10 mouse cellular contexts compared by ENCODE assay signal in the genomic region with DNA sequence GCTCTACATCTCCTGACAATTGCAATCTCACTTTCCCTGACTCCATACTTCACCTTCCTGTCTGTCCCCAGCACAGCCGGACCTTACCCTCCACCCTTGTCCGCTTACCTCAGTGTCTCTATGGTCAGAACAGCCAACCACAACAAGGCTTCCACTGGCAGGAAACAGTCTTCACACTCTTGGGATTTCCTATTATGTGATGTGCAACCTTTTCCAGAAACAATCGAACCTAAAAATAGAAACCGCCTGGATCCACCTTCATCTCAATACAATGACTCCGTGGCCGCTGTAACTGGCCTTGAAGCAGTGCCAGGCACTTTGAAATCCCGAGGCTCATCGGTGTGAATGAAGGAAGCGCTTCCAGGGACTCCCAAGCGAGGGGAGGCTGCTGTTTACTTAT.
DNase-seq lines count a peak whose midpoint lies in the region; ATAC-seq lines count a peak whose summit lies in the region.
"Had no signal": no experiment of that assay in that cellular context is flagged by ENCODE, and none has a peak within 500 bp of the region (broad histone marks: within the 10 kb centered on the region; RNA-seq: fewer than 3 reads in every experiment).

No protein-coding gene starts in this region.

- H3K4me1 ChIP-seq in embryonic facial prominence, embryonic 14.5 days (ENCODE audit: control insufficient read depth, insufficient read depth, low read length): no peaks in the 10 kb centered on the region
- peaks cover 5% of the 10 kb centered on the region for H3K4me1 ChIP-seq in embryonic facial prominence, embryonic 10.5 days
- peaks cover 56% of the 10 kb centered on the region for H3K4me1 ChIP-seq in heart, embryonic 13.5 days
- peaks cover 5% of the 10 kb centered on the region; the same call in 1 of the 2 replicates for H3K4me1 ChIP-seq in forebrain, embryonic 13.5 days

- no peaks in the 10 kb centered on the region for H3K27me3 ChIP-seq in embryonic facial prominence, embryonic 14.5 days (replicated peaks; ENCODE audit: control insufficient read depth, insufficient read depth, low read length)
- H3K27me3 ChIP-seq in embryonic facial prominence, embryonic 10.5 days (replicated peaks; ENCODE audit: low read depth, poor library complexity, severe bottlenecking): peaks cover 15% of the 10 kb centered on the region
- no peaks in the 10 kb centered on the region for H3K27me3 ChIP-seq in heart, embryonic 13.5 days (replicated peaks)
- H3K27me3 ChIP-seq in forebrain, embryonic 13.5 days: no peaks in the 10 kb centered on the region

- no peak overlapping the region for H3K4me3 ChIP-seq in embryonic facial prominence, embryonic 14.5 days (ENCODE audit: low read depth, low read length)
- H3K4me3 ChIP-seq in embryonic facial prominence, embryonic 10.5 days: no peak overlapping the region
- H3K4me3 ChIP-seq in heart, embryonic 13.5 days: no peak overlapping the region; the same call in 1 of the 2 replicates
- H3K4me3 ChIP-seq in forebrain, embryonic 13.5 days: no peak overlapping the region

- no peak overlapping the region for H3K27ac ChIP-seq in embryonic facial prominence, embryonic 14.5 days (replicated peaks; ENCODE audit: low read depth, low read length)
- H3K27ac ChIP-seq in embryonic facial prominence, embryonic 10.5 days (replicated peaks): no peak overlapping the region
- H3K27ac ChIP-seq in heart, embryonic 13.5 days (replicated peaks): peak overlapping the region; percentile 65
- no peak overlapping the region for H3K27ac ChIP-seq in forebrain, embryonic 13.5 days

- H3K9ac ChIP-seq in embryonic facial prominence, embryonic 14.5 days (ENCODE audit: low read depth, low read length): no peak overlapping the region
- peak overlapping the region; percentile 40; the same call in 1 of the 2 replicates for H3K9ac ChIP-seq in heart, embryonic 13.5 days
- H3K9ac ChIP-seq in forebrain, embryonic 13.5 days: no peak overlapping the region

- H3K9me3 ChIP-seq in embryonic facial prominence, embryonic 14.5 days (ENCODE audit: control insufficient read depth, low read length): no peaks in the 10 kb centered on the region
- no peaks in the 10 kb centered on the region for H3K9me3 ChIP-seq in embryonic facial prominence, embryonic 10.5 days
- H3K9me3 ChIP-seq in heart, embryonic 13.5 days: no peaks in the 10 kb centered on the region
- no peaks in the 10 kb centered on the region for H3K9me3 ChIP-seq in forebrain, embryonic 13.5 days (replicated peaks)

- peak; percentile 52 for DNase-seq in embryonic facial prominence, embryonic 14.5 days (ENCODE audit: low spot score)
- no peak for DNase-seq in embryonic facial prominence, embryonic 10.5 days (ENCODE audit: low spot score)
- peak; percentile 37 to 38 for DNase-seq in adrenal gland, adult 18-20 months (ENCODE audit: low spot score in 2 of 2)
- DNase-seq in kidney, postnatal 36 days: peak; percentile 61 to 62
- no peak for DNase-seq in thymus, postnatal 36 days
- DNase-seq in urinary bladder, adult 2 months (ENCODE audit: low spot score): no peak
- DNase-seq: cerebellum, adult 9-11 months; right cerebral cortex, postnatal 4 days had no signal

- H3K36me3 ChIP-seq in embryonic facial prominence, embryonic 14.5 days (ENCODE audit: control insufficient read depth, insufficient read depth, low read length): no peaks in the 10 kb centered on the region
- H3K36me3 ChIP-seq in embryonic facial prominence, embryonic 10.5 days (replicated peaks): no peaks in the 10 kb centered on the region
- no peaks in the 10 kb centered on the region for H3K36me3 ChIP-seq in heart, embryonic 13.5 days
- no peaks in the 10 kb centered on the region for H3K36me3 ChIP-seq in forebrain, embryonic 13.5 days (ENCODE audit: poor library complexity, severe bottlenecking)

- no peak overlapping the region for H3K4me2 ChIP-seq in embryonic facial prominence, embryonic 14.5 days (ENCODE audit: low read depth, low read length)
- H3K4me2 ChIP-seq in heart, embryonic 13.5 days: peak overlapping the region; percentile 48
- H3K4me2 ChIP-seq in forebrain, embryonic 13.5 days: no peak overlapping the region

- WGBS in embryonic facial prominence, embryonic 14.5 days: 34% methylated on average over 10 of the region's 10 CpGs
- WGBS in embryonic facial prominence, embryonic 10.5 days: 32% methylated on average over 10 of the region's 10 CpGs
- WGBS in heart, embryonic 13.5 days: 16% methylated on average over 10 of the region's 10 CpGs
- 27% methylated on average over 10 of the region's 10 CpGs for WGBS in forebrain, embryonic 13.5 days

- no peak for ATAC-seq in embryonic facial prominence, embryonic 14.5 days (ENCODE audit: low read depth)
- ATAC-seq in heart, embryonic 13.5 days (ENCODE audit: extremely low read depth, insufficient number of reproducible peaks, low FRiP score, low TSS enrichment): no peak
- ATAC-seq in forebrain, embryonic 13.5 days: no peak

Comparison
In these comparisons a context has a peak if more than half of its experiments do, and no peak if none do; other contexts are left out.
1. DNase-seq: peak in embryonic facial prominence, embryonic 14.5 days (single experiment), adrenal gland, adult 18-20 months (2 of 2) and kidney, postnatal 36 days (2 of 2); none in embryonic facial prominence, embryonic 10.5 days (single experiment), thymus, postnatal 36 days (0 of 2) and urinary bladder, adult 2 months (single experiment).